Mouse (Mus musculus) MEL (cell line): Measurements from ENCODE around the gene Gm4353. TPM values are rescaled to one million over a fixed set of nuclear protein-coding genes. Genes with fewer than 3 reads are reported as not detected.
A peak's percentile ranks its signal among the peaks of the same experiment; 100 is the strongest.
"Not testable (repeated sequence)": the region's sequence is repeated elsewhere in the genome, so short reads cannot be mapped to it uniquely, and the experiment has no call there.

ENCODE experiments used
- DNase-seq: peaks from one replicate; pipeline ENCODE4 v3.0.0; 2011; ENCODE audit warnings: low read depth, low spot score
- H3K27ac ChIP-seq: 2 replicates; pipeline ENCODE4 v1.5.1; 2012; ENCODE audit warnings: low read depth, mild to moderate bottlenecking, control low read depth, low read length, moderate library complexity; ENCODE audit not compliant: control insufficient read depth
- H3K27me3 ChIP-seq, 2 experiments: fragments of 150-350 bp in 1 of 2; sonication (generic) in 1 of 2; 2 replicates each; pipeline ENCODE4 v1.6.1; 2012; ENCODE audit warnings: low read length in 2 of 2, mild to moderate bottlenecking in 2 of 2, improper control_type of control experiment in 1 of 2, moderate library complexity in 1 of 2; ENCODE audit not compliant: insufficient read depth in 2 of 2, control insufficient read depth in 1 of 2
- H3K36me3 ChIP-seq, 2 experiments: 2 replicates each; pipeline ENCODE4 v1.6.1; 2012 to 2014; ENCODE audit warnings: low read length in 2 of 2, improper control_type of control experiment in 1 of 2, inconsistent platforms in 1 of 2, mild to moderate bottlenecking in 1 of 2; ENCODE audit not compliant: insufficient read depth in 2 of 2, control insufficient read depth in 1 of 2
- H3K4me1 ChIP-seq, 2 experiments: fragments of 150-350 bp in 1 of 2; sonication (generic) in 1 of 2; 2 replicates each; pipeline ENCODE4 v1.6.1; 2012; ENCODE audit warnings: low read length in 2 of 2, improper control_type of control experiment in 1 of 2, mild to moderate bottlenecking in 1 of 2; ENCODE audit not compliant: insufficient read depth in 2 of 2, control insufficient read depth in 1 of 2
- H3K4me3 ChIP-seq, 2 experiments: fragments of 150-350 bp in 1 of 2; sonication (generic) in 1 of 2; 2 replicates each; pipeline ENCODE4 v1.5.1; 2012; ENCODE audit warnings: low read depth in 2 of 2, low read length in 2 of 2, mild to moderate bottlenecking in 2 of 2, moderate library complexity in 2 of 2, control low read depth in 1 of 2, improper control_type of control experiment in 1 of 2; ENCODE audit not compliant: control insufficient read depth in 1 of 2, insufficient read depth in 1 of 2
- H3K79me2 ChIP-seq: 2 replicates; pipeline ENCODE4 v1.6.1; 2012; ENCODE audit warnings: mild to moderate bottlenecking, low read length, moderate library complexity; ENCODE audit not compliant: control insufficient read depth, poor library complexity, insufficient read depth
- H3K9ac ChIP-seq: 2 replicates; pipeline ENCODE4 v1.6.1; 2012; ENCODE audit warnings: low read depth, mild to moderate bottlenecking, control low read depth, low read length, moderate library complexity; ENCODE audit not compliant: control insufficient read depth, poor library complexity, severe bottlenecking
- H3K9me3 ChIP-seq: fragments of 150-350 bp; sonication (generic); replicated peaks from 2 replicates; pipeline ENCODE4 v1.6.1; 2012; ENCODE audit warnings: mild to moderate bottlenecking, low read length, improper control_type of control experiment, moderate library complexity; ENCODE audit not compliant: insufficient read depth
- BHLHE40 ChIP-seq: IDR thresholded peaks from 2 replicates; pipeline ENCODE4 v1.6.1; 2012; ENCODE audit warnings: low read depth, mild to moderate bottlenecking, inconsistent platforms, low read length, improper control_type of control experiment, borderline replicate concordance
- CHD1 ChIP-seq: IDR thresholded peaks from 2 replicates; pipeline ENCODE4 v1.6.1; 2012; ENCODE audit warnings: low read depth, mild to moderate bottlenecking, inconsistent platforms, low read length, improper control_type of control experiment
- CHD2 ChIP-seq: IDR thresholded peaks from 2 replicates; pipeline ENCODE4 v1.6.1; 2011; ENCODE audit warnings: low read length, improper control_type of control experiment
- CTCF ChIP-seq, 3 experiments: IDR thresholded peaks in 2 of 3; conservative IDR thresholded peaks in 1 of 3; 2 replicates each; pipeline ENCODE4 v1.5.1; 2011 to 2012; ENCODE audit warnings: low read length in 3 of 3, low read depth in 2 of 3, mild to moderate bottlenecking in 2 of 3, improper control_type of control experiment in 1 of 3, inconsistent platforms in 1 of 3, mixed read lengths in 1 of 3, moderate library complexity in 1 of 3; ENCODE audit not compliant: control insufficient read depth in 1 of 3, insufficient read depth in 1 of 3, poor library complexity in 1 of 3, severe bottlenecking in 1 of 3
- E2F4 ChIP-seq: IDR thresholded peaks from 2 replicates; pipeline ENCODE4 v1.6.1; 2011; ENCODE audit warnings: low read depth, low read length, improper control_type of control experiment, borderline replicate concordance
- EP300 ChIP-seq, 2 experiments: IDR thresholded peaks; 2 replicates each; pipeline ENCODE4 v1.6.1; 2011; ENCODE audit warnings: improper control_type of control experiment in 2 of 2, low read length in 2 of 2, low read depth in 1 of 2, mild to moderate bottlenecking in 1 of 2
- ETS1 ChIP-seq: IDR thresholded peaks from 2 replicates; pipeline ENCODE4 v1.6.1; 2012; ENCODE audit warnings: low read depth, mild to moderate bottlenecking, inconsistent platforms, low read length, improper control_type of control experiment, moderate library complexity
- GABPA ChIP-seq: IDR thresholded peaks from 2 replicates; pipeline ENCODE4 v1.6.1; 2012; ENCODE audit warnings: low read depth, mild to moderate bottlenecking, inconsistent platforms, low read length, improper control_type of control experiment, moderate library complexity
- GATA1 ChIP-seq: IDR thresholded peaks from 2 replicates; pipeline ENCODE4 v1.6.1; 2011; ENCODE audit warnings: low read depth, low read length, improper control_type of control experiment
- JUND ChIP-seq: IDR thresholded peaks from 2 replicates; pipeline ENCODE4 v1.6.1; 2011; ENCODE audit warnings: low read depth, mild to moderate bottlenecking, improper control_type of control experiment, low read length
- KAT2A ChIP-seq: conservative IDR thresholded peaks from 2 replicates; pipeline ENCODE4 v1.6.1; 2012; ENCODE audit warnings: low read depth, low read length, improper control_type of control experiment, inconsistent platforms
- MAFK ChIP-seq: IDR thresholded peaks from 2 replicates; pipeline ENCODE4 v1.6.1; 2011; ENCODE audit warnings: low read depth, mild to moderate bottlenecking, low read length, improper control_type of control experiment, borderline replicate concordance
- MAX ChIP-seq: IDR thresholded peaks from 2 replicates; pipeline ENCODE4 v1.6.1; 2011; ENCODE audit warnings: low read length, improper control_type of control experiment
- MAZ ChIP-seq: IDR thresholded peaks from 2 replicates; pipeline ENCODE4 v1.6.1; 2012; ENCODE audit warnings: low read depth, mild to moderate bottlenecking, inconsistent platforms, low read length, improper control_type of control experiment
- MXI1 ChIP-seq: IDR thresholded peaks from 2 replicates; pipeline ENCODE4 v1.6.1; 2011; ENCODE audit warnings: mild to moderate bottlenecking, low read depth, low read length, improper control_type of control experiment
- MYB ChIP-seq: IDR thresholded peaks from 2 replicates; pipeline ENCODE4 v1.6.1; 2011; ENCODE audit warnings: mild to moderate bottlenecking, low read depth, low read length, improper control_type of control experiment
- MYC ChIP-seq: IDR thresholded peaks from 2 replicates; pipeline ENCODE4 v1.6.1; 2011; ENCODE audit warnings: low read depth, mild to moderate bottlenecking, low read length, improper control_type of control experiment, moderate library complexity
- NELFE ChIP-seq: IDR thresholded peaks from 2 replicates; pipeline ENCODE4 v1.6.1; 2011; ENCODE audit warnings: low read depth, low read length, improper control_type of control experiment
- NRF1 ChIP-seq: IDR thresholded peaks from 2 replicates; pipeline ENCODE4 v1.6.1; 2014; ENCODE audit warnings: low read depth, mild to moderate bottlenecking, inconsistent platforms, low read length, improper control_type of control experiment, moderate library complexity; ENCODE audit not compliant: poor library complexity, insufficient read depth, severe bottlenecking
- POLR2AphosphoS2 ChIP-seq: IDR thresholded peaks from 2 replicates; pipeline ENCODE4 v1.6.1; 2011; ENCODE audit warnings: low read length, improper control_type of control experiment
- RAD21 ChIP-seq: IDR thresholded peaks from 2 replicates; pipeline ENCODE4 v1.6.1; 2011; ENCODE audit warnings: mild to moderate bottlenecking, low read depth, low read length, improper control_type of control experiment
- RCOR1 ChIP-seq: IDR thresholded peaks from 2 replicates; pipeline ENCODE4 v1.6.1; 2012; ENCODE audit warnings: low read depth, mild to moderate bottlenecking, inconsistent platforms, low read length, improper control_type of control experiment
- SIN3A ChIP-seq: IDR thresholded peaks from 2 replicates; pipeline ENCODE4 v1.6.1; 2012; ENCODE audit warnings: low read length, improper control_type of control experiment, inconsistent platforms
- SMC3 ChIP-seq: IDR thresholded peaks from 2 replicates; pipeline ENCODE4 v1.6.1; 2011; ENCODE audit warnings: low read depth, low read length, improper control_type of control experiment
- TAL1 ChIP-seq: IDR thresholded peaks from 2 replicates; pipeline ENCODE4 v1.6.1; 2012; ENCODE audit warnings: mild to moderate bottlenecking, inconsistent platforms, low read length, moderate library complexity, mixed read lengths
- TBP ChIP-seq: IDR thresholded peaks from 2 replicates; pipeline ENCODE4 v1.8.0; 2011; ENCODE audit warnings: low read depth, low read length, improper control_type of control experiment
- TCF12 ChIP-seq: IDR thresholded peaks from 2 replicates; pipeline ENCODE4 v1.6.1; 2014; ENCODE audit warnings: low read depth, mild to moderate bottlenecking, inconsistent platforms, low read length, improper control_type of control experiment, moderate library complexity
- USF1 ChIP-seq: IDR thresholded peaks from 2 replicates; pipeline ENCODE4 v1.6.1; 2014; ENCODE audit warnings: low read depth, mild to moderate bottlenecking, inconsistent platforms, low read length, improper control_type of control experiment, moderate library complexity
- USF2 ChIP-seq, 2 experiments: IDR thresholded peaks; 2 replicates each; pipeline ENCODE4 v1.6.1; 2011 to 2012; ENCODE audit warnings: improper control_type of control experiment in 2 of 2, low read length in 2 of 2, borderline replicate concordance in 1 of 2, inconsistent platforms in 1 of 2, low read depth in 1 of 2, mild to moderate bottlenecking in 1 of 2; ENCODE audit not compliant: insufficient read depth in 1 of 2
- ZC3H11A ChIP-seq: IDR thresholded peaks from 2 replicates; pipeline ENCODE4 v1.6.1; 2012; ENCODE audit warnings: low read depth, mild to moderate bottlenecking, inconsistent platforms, low read length, improper control_type of control experiment
- ZNF384 ChIP-seq: IDR thresholded peaks from 2 replicates; pipeline ENCODE4 v1.6.1; 2012; ENCODE audit warnings: low read depth, mild to moderate bottlenecking, inconsistent platforms, low read length, improper control_type of control experiment
- polyA plus RNA-seq, 2 experiments: library from polyadenylated mRNA; stranded (reverse) in 1 of 2; unstranded in 1 of 2; fragments of >175 nt in 1 of 2; fragments of >200 nt in 1 of 2; gene quantifications; 2 replicates each; pipeline versions ENCODE4 v1.2.1 to v1.2.4; 2012; ENCODE audit warnings: low replicate concordance in 2 of 2, low read depth in 1 of 2; ENCODE audit not compliant: insufficient read length in 2 of 2, insufficient read depth in 1 of 2, missing spikeins in 1 of 2
- total RNA-seq: library from RNA; depleted of rRNA; stranded (reverse); fragments of 300-350 nt; gene quantifications from 2 replicates; pipeline ENCODE4 v1.2.3, GENCODE M21; 2012; rRNA removed

Gm4353 gene
- 20.8 and 21.0 TPM in 2 replicates for total RNA-seq
- 10 to 100 TPM in 1 of 2 experiments, not detected in 1; 22.7 TPM for polyA plus RNA-seq

DNA sequence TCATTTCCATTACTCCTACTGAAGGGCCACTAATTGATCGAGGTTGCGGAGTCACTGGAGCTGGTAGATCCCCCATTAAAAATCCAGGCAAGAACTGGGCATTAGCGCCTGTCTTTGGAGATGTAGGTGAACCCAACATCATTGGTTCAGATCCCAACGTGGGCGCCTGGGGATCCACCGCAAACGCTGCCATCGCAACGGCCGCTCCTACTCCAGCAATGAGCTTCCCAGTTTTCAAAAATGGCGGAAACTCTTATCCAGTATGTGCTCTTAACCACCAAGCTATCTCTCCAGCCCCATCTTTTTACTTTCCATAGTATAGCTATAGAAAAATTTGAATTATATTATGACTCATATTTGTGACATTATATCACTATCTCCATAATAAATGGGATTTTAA, at the start of gene Gm4353:
TSS of gene Gm4353 (minus strand) at position 270 of the 400 bp plus-strand sequence.
- peaks cover 12 to 21% of the 10 kb centered on the region in 2 experiments for H3K27me3 ChIP-seq
- not testable (repeated sequence) for H3K4me1 ChIP-seq, H3K27ac ChIP-seq, H3K9ac ChIP-seq, H3K79me2 ChIP-seq, H3K9me3 ChIP-seq, H3K4me3 ChIP-seq, H3K36me3 ChIP-seq, DNase-seq

DNA sequence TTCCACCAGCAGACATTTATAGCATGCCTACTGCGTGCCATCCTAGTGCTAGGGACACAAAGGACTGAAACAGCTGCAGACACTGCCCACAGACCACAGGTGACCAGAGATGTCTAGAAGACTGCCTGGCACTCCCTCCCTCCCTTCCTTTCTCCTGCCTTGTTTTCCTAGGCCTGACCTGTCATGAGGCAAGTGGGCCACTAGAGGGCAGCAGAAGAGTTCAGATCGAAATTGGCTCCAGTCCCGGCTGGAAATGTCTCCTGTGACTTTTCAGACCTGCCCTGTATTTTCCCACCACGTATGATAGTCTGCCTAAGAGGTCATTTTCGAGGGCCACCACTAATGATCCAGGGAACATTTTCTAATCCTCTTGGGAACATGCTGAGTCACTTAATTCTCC, 47.6 kb upstream of the Gm4353 start:
- peak; percentile 75 for DNase-seq
- Histone ChIP-seq H3K9me3 (no peaks in the 10 kb centered on the region), H3K27me3 (no peaks in the 10 kb centered on the region), H3K36me3 (peaks cover 0 to 7% of the 10 kb centered on the region in 2 experiments; a peak in 2 of 4 replicates), H3K9ac (no peak overlapping the region), H3K4me1 (peaks cover 4 to 6% of the 10 kb centered on the region in 2 experiments; a peak in 2 of 4 replicates), H3K27ac (no peak overlapping the region), H3K79me2 (no peaks in the 10 kb centered on the region), H3K4me3 (no peak overlapping the region)
- no peak for TF ChIP-seq MYB
- no peak for TF ChIP-seq EP300 (IDR thresholded peaks at IDR 0.05; ENCODE audit: low read depth in 1 of 2, low read length in 2 of 2)
- peak; percentile 73 to 85 (median 82) for TF ChIP-seq CTCF (IDR thresholded peaks at IDR 0.05 in 2 of 3, conservative IDR thresholded peaks at IDR 0.05 in 1 of 3; ENCODE audit: control insufficient read depth in 1 of 3, insufficient read depth in 1 of 3, low read depth in 2 of 3, low read length in 3 of 3, poor library complexity in 1 of 3, severe bottlenecking in 1 of 3)
- TF ChIP-seq GABPA = no peak
- TF ChIP-seq USF2 (IDR thresholded peaks at IDR 0.05; ENCODE audit: borderline replicate concordance in 1 of 2, insufficient read depth in 1 of 2, low read depth in 1 of 2, low read length in 2 of 2) = no peak
- peak; percentile 59 for TF ChIP-seq GATA1
- TF ChIP-seq MAZ = peak; percentile 46; the same call in 1 of the 2 replicates
- TF ChIP-seq TAL1 = no peak
- TF ChIP-seq MAFK = no peak; the same call in 1 of the 2 replicates
- 0 out of 2 replicates have a peak, but pooled peaks have one; percentile 19 for TF ChIP-seq ETS1
- TF ChIP-seq POLR2AphosphoS2 = no peak
- TF ChIP-seq NRF1 = no peak
- no peak for TF ChIP-seq CHD2
- 0 out of 2 replicates have a peak, but pooled peaks have one; percentile 28 for TF ChIP-seq MXI1
- TF ChIP-seq TCF12 = no peak
- TF ChIP-seq CHD1 = no peak
- peak; percentile 43 for TF ChIP-seq SIN3A
- peak; percentile 66 for TF ChIP-seq RAD21
- TF ChIP-seq NELFE = no peak
- no peak for TF ChIP-seq TBP
- TF ChIP-seq ZC3H11A = peak; percentile 53; the same call in 1 of the 2 replicates
- TF ChIP-seq RCOR1 = no peak
- no peak for TF ChIP-seq E2F4
- 0 out of 2 replicates have a peak, but pooled peaks have one; percentile 35 for TF ChIP-seq ZNF384
- TF ChIP-seq USF1 = no peak
- TF ChIP-seq JUND = no peak
- peak; percentile 12; the same call in 1 of the 2 replicates for TF ChIP-seq BHLHE40
- 0 out of 2 replicates have a peak, but pooled peaks have one; percentile 25 for TF ChIP-seq MYC
- no peak for TF ChIP-seq MAX
- TF ChIP-seq SMC3 = peak; percentile 64
- no peak for TF ChIP-seq KAT2A
